Mouse (Mus musculus) lung, postnatal 4 days (tissue): ENCODE data around the gene Ildr1.

ENCODE experiments used
- DNase-seq, 2 experiments: peaks; one replicate each; pipeline ENCODE4 v3.0.0; 2021

Gene Ildr1

GRCm38 (mm10) chr16:36775658-36776057 is 81.9 kb downstream of the Ildr1 start:
- DNase-seq, result no peak
